Mouse (Mus musculus): ENCODE measurements around the gene Naa15.
"Not testable (repeated sequence)": the region's sequence is repeated elsewhere in the genome, so short reads cannot be mapped to it uniquely, and the experiment has no call there.

Gene Naa15

GRCm38 (mm10) chr3:51393651-51394050, 21.3 kb upstream of the Naa15 start:
- no peak for DNase-seq (ENCODE audit: low spot score)

DNA sequence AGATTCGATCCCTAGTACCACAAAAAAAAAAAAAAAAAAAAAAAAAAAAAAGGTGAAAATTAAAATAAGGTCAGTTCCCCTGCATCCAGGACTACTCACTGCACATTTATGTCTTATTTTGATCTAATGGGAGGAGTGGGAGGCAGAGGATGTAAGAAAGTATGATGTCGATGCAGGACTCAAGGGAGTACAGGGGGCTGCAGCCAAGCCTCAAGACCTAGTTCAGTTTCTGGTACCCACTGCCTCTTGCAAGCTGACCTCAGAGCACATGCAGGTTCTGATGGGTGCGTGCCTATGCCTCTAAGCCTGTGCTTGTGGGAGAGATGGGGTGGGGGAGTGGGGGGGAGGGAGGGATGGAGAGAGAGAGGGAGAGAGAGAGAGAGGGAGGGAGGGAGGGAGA, 20.1 kb upstream of the Naa15 start:
- no peak for DNase-seq (ENCODE audit: low spot score)

GRCm38 (mm10) chr3:51395461-51396145, 19.3 kb upstream of the Naa15 start:
- DNase-seq (ENCODE audit: low spot score) = no peak

- no peak for DNase-seq (ENCODE audit: low spot score)
Observed at GRCm38 (mm10) chr3:51396219-51397068, 18.5 kb upstream of the Naa15 start, which contains the start of gene Mgarp. Gene Mgarp, minus strand, starts transcription at chr3:51396738.

DNA sequence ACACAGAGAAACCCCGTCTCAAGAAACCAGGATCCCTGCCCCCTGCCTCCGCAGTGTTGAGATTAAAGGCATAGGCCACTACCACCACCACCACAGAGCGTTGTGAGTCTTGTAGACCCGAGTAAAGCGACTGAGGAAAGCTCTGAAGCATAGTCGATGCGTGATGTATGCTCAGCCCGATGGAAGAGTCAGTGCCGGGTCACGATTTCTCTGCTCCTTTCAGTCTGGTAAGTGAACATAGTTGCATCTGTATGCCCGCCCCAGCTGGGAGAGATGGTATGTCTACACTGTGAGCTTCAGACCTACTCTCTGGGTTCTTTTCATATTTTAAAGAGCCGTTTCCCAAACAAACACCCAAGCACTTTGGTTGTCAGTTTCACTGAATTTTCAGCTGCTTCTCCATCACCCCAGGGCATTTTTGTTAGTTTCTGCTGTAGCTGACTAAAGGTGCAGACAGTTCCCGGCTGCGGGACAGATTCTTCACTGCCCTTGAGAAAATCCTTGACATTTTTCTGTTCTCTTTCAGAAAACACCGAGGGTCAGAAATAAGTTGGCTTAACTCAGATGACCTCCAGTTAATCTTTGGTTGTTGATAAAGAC, 17.1 kb upstream of the Naa15 start:
- no peak for DNase-seq (ENCODE audit: low spot score)

DNA sequence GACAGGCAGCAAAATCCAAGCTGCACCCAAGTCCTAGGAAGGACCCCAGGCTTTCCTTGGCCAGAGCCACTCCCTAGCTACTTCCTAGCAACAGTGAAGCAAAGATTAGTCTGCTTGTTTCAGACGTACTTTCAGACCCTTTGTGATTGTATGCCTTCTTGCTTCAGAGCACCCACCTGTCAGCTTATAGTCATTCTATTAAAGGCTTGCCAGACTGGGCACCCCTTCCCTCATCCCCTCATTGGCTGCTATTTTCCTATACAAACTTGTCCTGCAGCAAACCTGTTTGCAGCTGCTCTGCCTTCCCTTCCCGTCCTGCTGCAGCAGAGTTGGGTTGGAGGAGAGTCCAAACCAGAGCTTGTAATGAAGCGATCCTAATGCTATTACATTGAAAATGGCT, 16.3 kb upstream of the Naa15 start:
- no peak for DNase-seq (ENCODE audit: low spot score)

DNA sequence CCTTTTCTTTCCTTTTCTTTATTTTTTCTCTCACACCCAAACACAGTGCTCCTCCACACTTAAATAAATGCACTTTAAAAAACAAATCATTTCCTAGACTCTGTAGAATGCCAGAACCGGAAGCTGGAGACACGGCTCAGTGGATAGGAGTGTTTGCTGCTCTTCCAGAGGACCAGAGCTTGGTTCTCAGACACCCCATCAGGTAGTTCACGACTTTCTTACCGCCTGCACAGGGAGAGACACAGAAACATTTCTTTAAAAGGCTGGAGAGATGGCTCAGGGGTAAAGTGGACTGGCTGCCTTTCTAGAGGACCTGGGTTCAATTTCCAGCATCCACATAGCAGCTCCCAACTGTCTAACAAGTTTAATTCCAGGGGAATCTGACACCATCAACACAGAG, 15.4 kb upstream of the Naa15 start:
- no peak for DNase-seq (ENCODE audit: low spot score)

DNA sequence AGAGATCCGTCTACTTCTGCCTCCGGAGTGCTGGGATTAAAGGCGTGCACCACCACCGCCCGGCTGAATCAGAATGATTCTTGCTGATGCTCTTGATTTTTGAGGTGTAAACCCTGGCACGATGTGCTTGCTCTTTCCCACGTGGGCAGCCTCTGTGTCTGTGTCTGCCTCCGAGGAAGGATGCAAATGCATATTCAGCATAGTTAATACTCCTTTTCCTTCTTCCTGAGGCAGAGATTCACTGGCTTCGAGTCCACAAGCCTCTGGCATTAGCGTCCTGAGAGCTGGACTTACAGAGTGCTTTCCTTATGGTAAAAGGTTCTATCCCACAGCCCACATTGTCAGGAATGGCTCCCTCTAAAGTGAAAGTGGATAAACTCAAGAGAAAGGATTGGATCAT, 14.3 kb upstream of the Naa15 start:
- DNase-seq (ENCODE audit: low spot score) = no peak

DNA sequence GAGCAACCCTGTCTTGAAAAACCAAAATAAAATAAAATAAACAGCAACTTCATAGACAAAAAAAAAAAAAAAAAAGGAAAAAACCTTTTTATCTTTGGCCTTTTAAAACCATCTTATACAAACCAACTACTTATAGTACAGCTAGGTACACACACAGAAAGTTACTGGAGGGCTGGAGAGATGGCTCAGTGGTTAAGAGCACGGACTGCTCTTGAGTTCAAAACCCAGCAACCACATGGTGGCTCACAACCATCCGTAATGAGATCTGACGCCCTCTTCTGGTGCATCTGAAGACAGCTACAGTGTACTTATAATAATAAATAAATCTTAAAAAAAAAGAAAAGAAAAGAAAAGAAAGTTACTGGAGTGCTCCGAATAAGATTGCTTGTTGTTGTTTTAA, 12.9 kb upstream of the Naa15 start:
- DNase-seq (ENCODE audit: low spot score) = not testable (repeated sequence)

DNA sequence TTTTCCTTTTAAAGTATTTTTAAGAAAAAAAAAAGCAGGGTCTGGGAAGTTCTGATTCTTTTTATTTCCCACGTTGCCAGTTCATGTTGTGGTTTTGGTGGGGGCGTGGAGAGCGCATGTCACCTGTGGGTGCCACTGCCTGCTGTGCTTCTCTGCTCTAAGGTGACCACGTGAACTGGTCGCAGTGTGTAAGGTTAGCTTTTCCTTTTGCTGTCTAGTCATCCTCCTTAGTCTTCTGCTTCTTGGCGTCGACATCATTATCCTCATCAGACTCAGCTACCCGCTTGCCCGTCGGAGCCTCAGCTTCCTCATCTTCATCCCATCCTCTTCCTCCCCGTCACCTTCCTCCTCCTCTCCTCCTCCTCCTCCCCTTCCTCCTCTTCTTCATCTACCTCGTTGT, 12.3 kb upstream of the Naa15 start:
- DNase-seq (ENCODE audit: low spot score) = no peak

DNA sequence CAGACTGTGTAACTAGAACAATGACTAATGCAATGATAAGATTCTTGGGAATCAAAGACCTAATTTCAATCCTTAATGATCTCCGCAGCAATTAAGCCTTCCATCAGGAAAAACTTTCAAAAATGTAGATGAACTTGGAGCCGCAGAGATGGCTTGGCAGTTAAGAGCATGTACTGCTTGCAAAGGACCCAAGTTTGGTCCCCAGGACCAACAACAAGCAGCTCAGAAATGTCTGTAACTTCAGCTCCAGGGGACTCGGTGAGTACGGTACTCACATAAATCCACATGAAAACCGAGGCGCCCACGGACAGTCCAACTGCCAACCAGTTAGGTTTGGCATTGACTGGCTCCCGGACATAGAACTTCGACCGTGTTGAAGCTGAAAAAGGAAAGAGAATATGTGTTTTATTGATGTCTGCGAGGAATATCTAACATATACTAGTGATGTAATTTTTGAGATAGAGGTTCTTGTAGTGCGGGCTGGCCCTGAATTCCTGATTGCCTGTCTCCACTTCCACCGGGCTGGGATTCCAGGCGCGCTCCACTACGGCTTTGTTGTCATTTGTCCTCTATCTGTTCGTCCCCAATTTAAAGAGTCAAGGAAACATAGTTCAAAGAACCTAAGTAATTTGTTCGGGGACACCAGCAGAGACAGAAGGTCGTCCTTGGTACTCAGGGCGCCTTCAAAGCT, 6.9 kb upstream of the Naa15 start:
- DNase-seq (ENCODE audit: low spot score) = no peak

- DNase-seq (ENCODE audit: low spot score) = peak; percentile 93
Observed at GRCm38 (mm10) chr3:51408561-51409183, 6.3 kb upstream of the Naa15 start, which contains the start of gene Ndufc1. Gene Ndufc1, minus strand, starts transcription at chr3:51408988.

DNA sequence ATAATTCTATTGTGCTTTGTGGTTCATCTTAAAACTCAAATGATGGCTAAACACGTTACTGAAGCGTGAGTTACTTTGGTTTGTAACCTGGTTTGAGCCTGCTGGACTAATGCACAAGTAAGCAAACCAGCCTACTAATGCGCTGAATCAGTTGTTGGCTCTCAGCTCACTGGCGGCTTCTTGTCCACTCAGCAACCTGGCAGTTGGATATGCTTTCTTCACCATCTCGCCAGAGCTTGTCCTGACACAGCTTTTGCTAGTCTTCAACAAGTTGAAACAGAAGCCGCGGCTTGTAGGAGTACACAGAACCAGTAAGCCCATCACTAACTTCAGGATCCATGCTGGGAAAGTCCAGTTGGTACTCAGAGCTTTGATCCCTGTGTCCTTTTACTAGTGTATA, 2.5 kb upstream of the Naa15 start:
- DNase-seq (ENCODE audit: low spot score) = no peak

GRCm38 (mm10) chr3:51413276-51413675, 1.7 kb upstream of the Naa15 start:
- no peak for DNase-seq (ENCODE audit: low spot score)

GRCm38 (mm10) chr3:51416073-51416363, 1.1 kb downstream of the Naa15 start:
- no peak for DNase-seq (ENCODE audit: low spot score)

DNA sequence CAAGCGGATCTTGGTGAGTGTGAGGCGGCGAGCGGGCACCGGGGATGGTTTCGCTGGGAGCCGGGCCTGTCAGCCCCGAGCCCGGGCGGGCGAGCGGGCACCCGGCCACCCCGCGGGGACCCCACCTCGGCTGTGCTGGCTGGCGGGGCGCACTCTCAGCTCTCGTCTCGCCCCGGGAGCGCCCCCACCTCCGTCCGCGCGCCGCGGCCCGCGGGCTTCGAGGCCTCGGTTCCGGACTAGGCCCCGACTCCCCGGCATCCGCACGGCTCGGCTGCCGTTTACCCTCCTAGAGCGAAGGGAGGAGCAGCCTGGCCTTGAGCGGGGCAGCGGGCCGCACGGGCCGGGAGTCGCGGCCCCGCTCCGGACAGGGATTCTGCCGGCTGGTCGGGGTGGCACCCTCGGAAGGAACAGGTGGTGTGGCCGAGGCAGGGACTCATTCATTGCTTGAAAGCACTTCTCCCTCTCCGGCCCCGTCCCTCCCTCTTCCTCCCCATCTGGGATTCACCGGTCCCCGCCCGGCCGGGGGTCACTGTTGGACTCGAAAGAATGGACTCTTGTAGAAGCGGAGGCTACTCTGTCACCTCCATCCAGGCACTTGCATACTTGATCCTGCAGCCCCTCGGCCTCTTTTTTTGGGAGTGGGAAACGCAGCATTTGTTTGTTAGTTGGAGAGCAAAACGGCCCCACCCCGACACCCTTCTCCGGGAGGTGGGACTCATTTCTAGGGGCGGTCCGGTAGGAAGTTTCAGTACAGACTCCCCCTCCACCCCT, 1.6 kb downstream of the Naa15 start:
- peak; percentile 54 for DNase-seq (ENCODE audit: low spot score)

DNA sequence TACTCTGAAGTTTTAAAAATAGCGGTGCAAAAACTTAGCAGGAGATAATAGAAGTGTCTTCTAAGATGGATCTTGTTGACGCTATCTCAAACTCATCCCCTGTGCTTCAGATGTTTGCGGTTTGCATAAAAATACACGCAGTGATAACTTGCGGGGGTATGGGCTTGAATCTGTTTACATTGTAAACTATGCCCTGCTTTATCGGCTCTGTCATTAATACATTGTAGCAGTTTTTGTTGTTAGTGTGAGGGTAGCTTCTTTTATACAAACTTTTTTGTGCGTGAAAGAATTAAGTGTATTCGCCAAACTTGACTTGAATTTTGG, 2.1 kb downstream of the Naa15 start:
- DNase-seq (ENCODE audit: low spot score) = no peak

DNA sequence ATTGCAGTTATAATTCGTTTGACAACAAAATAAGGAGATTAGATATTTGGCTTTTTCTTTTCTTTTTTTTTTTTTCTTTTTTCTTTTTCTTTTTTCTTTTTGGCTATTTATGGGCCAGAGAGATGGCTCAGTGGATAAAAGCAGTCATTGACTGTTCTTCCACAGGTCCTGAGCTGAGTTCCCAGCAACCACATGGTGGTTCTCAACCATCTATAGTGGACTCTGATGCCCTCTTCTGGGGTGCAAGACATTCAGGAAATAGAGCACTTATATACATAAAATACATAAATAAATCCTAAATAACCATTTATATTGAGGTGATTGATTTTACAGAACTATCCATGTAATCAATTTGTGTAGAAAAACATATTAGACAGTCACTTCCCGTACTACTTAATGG, 2.5 kb downstream of the Naa15 start:
- DNase-seq (ENCODE audit: low spot score) = peak; percentile 28

DNA sequence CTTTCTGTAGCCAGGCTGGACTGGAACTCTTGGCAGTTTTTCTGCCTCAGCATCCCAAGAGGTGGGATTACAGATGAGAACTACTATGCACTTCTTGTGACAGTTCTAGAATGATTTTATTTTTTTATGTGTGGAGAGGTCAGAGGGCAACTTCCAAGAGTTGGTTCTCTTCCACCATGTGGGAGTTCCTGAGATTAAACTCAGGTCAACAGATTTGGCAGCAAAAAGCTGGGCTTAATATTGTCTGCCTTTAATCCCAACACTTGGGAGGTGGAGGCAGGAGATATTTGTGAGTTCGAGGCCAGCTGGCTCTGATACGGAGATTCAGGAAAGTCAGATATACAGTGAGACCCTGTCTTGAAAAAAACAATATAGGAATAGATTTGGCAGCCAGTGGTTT, 3.0 kb downstream of the Naa15 start:
- DNase-seq (ENCODE audit: low spot score) = peak; percentile 30

DNA sequence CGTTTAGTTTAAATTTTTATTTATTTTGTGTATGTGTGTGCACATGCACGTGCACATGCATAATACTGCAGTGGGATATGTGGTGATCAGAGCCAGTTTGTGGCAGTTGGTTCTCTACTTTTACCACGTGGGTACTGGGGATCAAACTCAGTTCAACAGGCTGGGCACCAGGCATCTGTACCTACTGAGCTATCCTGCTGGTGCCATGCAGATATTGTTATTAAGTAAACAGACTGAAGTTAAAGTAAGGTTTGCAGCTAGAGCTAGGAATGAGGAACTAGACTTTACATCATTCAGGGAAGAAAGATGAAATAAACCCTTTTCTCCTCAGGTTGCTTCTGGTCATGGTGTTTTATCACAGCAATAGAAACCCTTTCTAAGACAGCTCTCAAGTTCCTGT, 7.0 kb downstream of the Naa15 start:
- DNase-seq (ENCODE audit: low spot score) = no peak

DNA sequence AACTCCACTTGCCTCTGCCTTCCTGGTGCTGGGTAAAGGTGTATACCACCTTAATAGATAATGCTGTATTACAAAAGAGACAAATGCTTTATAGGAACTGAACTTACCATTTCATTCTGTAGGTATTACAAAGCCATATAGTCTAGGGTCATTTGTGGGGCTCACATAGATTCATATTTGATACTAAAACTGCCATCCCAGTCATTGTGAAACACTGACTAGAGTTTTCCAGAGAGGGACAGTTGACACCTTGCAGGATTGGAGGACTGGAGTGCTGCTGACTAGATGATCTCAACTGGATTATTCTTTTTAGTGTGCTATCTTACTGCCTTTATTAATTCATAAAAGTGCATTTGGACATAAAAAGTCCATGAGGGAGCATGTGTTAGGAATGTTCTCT, 10.4 kb downstream of the Naa15 start:
- DNase-seq (ENCODE audit: low spot score) = no peak

- not testable (repeated sequence) for DNase-seq (ENCODE audit: low spot score)
Observed at GRCm38 (mm10) chr3:51434364-51434763, 19.4 kb downstream of the Naa15 start.
